Mouse (Mus musculus): Measurements from ENCODE around the gene Suox.

GRCm38 (mm10) chr10:128625287-128625894 is 48.5 kb downstream of the Suox start:
- TF ChIP-seq POLR2A (IDR thresholded peaks at IDR 0.05; ENCODE audit: borderline replicate concordance, low read depth, low read length) (no peak), CTCF (IDR thresholded peaks at IDR 0.05; ENCODE audit: low read depth, low read length) (no peak)

Measured in bone marrow macrophage, adult 2 months (primary cell).